ENCODE assay signal across 13 mouse cellular contexts in genomic region chr14:12876417-12877336, GRCm38 (mm10). TPM values are rescaled to one million over a fixed set of nuclear protein-coding genes. Genes with fewer than 3 reads are reported as not detected.
DNase-seq lines count a peak whose midpoint lies in the region; ATAC-seq lines count a peak whose summit lies in the region.
"Had no signal": no experiment of that assay in that cellular context is flagged by ENCODE, and none has a peak within 500 bp of the region (broad histone marks: within the 10 kb centered on the region; RNA-seq: fewer than 3 reads in every experiment).

No protein-coding gene starts in this region.

- H3K4me2 ChIP-seq in forebrain, embryonic 14.5 days (ENCODE audit: low read length): 0 out of 2 replicates have a peak overlapping the region, but pooled peaks have one; percentile 2
- H3K4me2 ChIP-seq: limb, embryonic 15.5 days had no signal

- peak overlapping the region; percentile 21; the same call in 1 of the 2 replicates for H3K27ac ChIP-seq in forebrain, embryonic 14.5 days (ENCODE audit: low read depth, low read length)
- H3K27ac ChIP-seq: heart, adult 2 months; limb, embryonic 15.5 days had no signal

- DNase-seq in layer of hippocampus, postnatal 14 days (ENCODE audit: low spot score in 2 of 2): peak; percentile 6 to 12
- DNase-seq in layer of hippocampus, adult 18-20 months (ENCODE audit: low spot score in 2 of 2): no peak
- DNase-seq in forebrain, embryonic 14.5 days (ENCODE audit: low spot score): peak; percentile 74
- peak; percentile 12 for DNase-seq in mesoderm, embryonic 11.5 days (ENCODE audit: low read depth, low spot score)
- peak; percentile 3 to 9 for DNase-seq in right cerebral cortex, adult 2 months (ENCODE audit: low spot score in 2 of 2)
- DNase-seq in kidney, postnatal 10 days: no peak
- no peak for DNase-seq in lung, adult 18-20 months
- DNase-seq: heart, adult 2 months; kidney, postnatal 4 days had no signal

- H3K9me3 ChIP-seq in forebrain, embryonic 14.5 days (replicated peaks; ENCODE audit: control insufficient read depth, low read length): no peaks in the 10 kb centered on the region
- H3K9me3 ChIP-seq: limb, embryonic 15.5 days had no signal

- no peaks in the 10 kb centered on the region for H3K36me3 ChIP-seq in forebrain, embryonic 14.5 days (ENCODE audit: control insufficient read depth, insufficient read depth, low read length)
- H3K36me3 ChIP-seq: limb, embryonic 15.5 days had no signal

- H3K4me1 ChIP-seq in forebrain, embryonic 14.5 days (ENCODE audit: control insufficient read depth, insufficient read depth, low read length): no peaks in the 10 kb centered on the region
- H3K4me1 ChIP-seq: limb, embryonic 15.5 days had no signal

- no peak overlapping the region for H3K4me3 ChIP-seq in forebrain, embryonic 14.5 days (ENCODE audit: low read depth, low read length)
- H3K4me3 ChIP-seq: heart, adult 2 months; limb, embryonic 15.5 days had no signal

- peak; percentile 89 for ATAC-seq in forebrain, embryonic 14.5 days
- ATAC-seq in granulocyte monocyte progenitor cell, adult 5-6 weeks (replicated peaks; ENCODE audit: poor library complexity, severe bottlenecking): no peak
- ATAC-seq: CD4-positive, CD25-positive, alpha-beta regulatory T cell, adult 4 months; Patski had no signal

- no peak overlapping the region for H3K9ac ChIP-seq in forebrain, embryonic 14.5 days (ENCODE audit: low read length)
- H3K9ac ChIP-seq: limb, embryonic 15.5 days had no signal

- no peaks in the 10 kb centered on the region for H3K27me3 ChIP-seq in forebrain, embryonic 14.5 days (replicated peaks; ENCODE audit: control insufficient read depth, insufficient read depth, low read length)
- H3K27me3 ChIP-seq: limb, embryonic 15.5 days; Patski had no signal

- WGBS in forebrain, embryonic 14.5 days: 44% methylated on average over 10 of the region's 10 CpGs

RNA-seq across cellular contexts. Expression of gene Cadps, which starts 53.8 kb away (rescaled TPM):
- total RNA-seq in layer of hippocampus, postnatal 14 days (2021): 100 to 1,000 TPM; 254 to 263 TPM
- total RNA-seq in layer of hippocampus, adult 18-20 months (2021): 100 to 1,000 TPM; 210 to 218 TPM
- polyA plus RNA-seq in forebrain, embryonic 14.5 days (2014; fragmentation: Nextera tagmentation; extraction: Ambion mirVana): 36.0 TPM in 2 replicates
- total RNA-seq in granulocyte monocyte progenitor cell, adult 5-6 weeks (2014; fragmentation: Nextera tagmentation): not detected in 2 replicates
- total RNA-seq in granulocyte monocyte progenitor cell, adult 5-6 weeks (2017): not detected in 2 replicates
- polyA plus RNA-seq: Patski had no signal

Comparison
In these comparisons a context has a peak if more than half of its experiments do, and no peak if none do; other contexts are left out.
1. DNase-seq: peak in layer of hippocampus, postnatal 14 days (2 of 2), forebrain, embryonic 14.5 days (single experiment), mesoderm, embryonic 11.5 days (single experiment) and right cerebral cortex, adult 2 months (2 of 2); none in layer of hippocampus, adult 18-20 months (0 of 2), kidney, postnatal 10 days (single experiment) and lung, adult 18-20 months (0 of 2).
2. RNA of gene Cadps, which starts 53.8 kb away (total RNA-seq): 254 to 263 TPM in layer of hippocampus, postnatal 14 days and 210 to 218 TPM in layer of hippocampus, adult 18-20 months; not detected in granulocyte monocyte progenitor cell, adult 5-6 weeks; every median in the first group is over 100 times any median in the second.